Mouse (Mus musculus) c-Kit-positive CD71-positive TER-119-negative erythroid progenitor cells, embryonic 14.5 days (primary cell): ENCODE data around the gene Cyp2d9.
"Not testable (repeated sequence)": the region's sequence is repeated elsewhere in the genome, so short reads cannot be mapped to it uniquely, and the experiment has no call there.

Experiments
- DNase-seq: peaks from one replicate; pipeline ENCODE4 v3.0.0-alpha.2; 2013; ENCODE audit warnings: low read depth

The Cyp2d9 gene

DNA sequence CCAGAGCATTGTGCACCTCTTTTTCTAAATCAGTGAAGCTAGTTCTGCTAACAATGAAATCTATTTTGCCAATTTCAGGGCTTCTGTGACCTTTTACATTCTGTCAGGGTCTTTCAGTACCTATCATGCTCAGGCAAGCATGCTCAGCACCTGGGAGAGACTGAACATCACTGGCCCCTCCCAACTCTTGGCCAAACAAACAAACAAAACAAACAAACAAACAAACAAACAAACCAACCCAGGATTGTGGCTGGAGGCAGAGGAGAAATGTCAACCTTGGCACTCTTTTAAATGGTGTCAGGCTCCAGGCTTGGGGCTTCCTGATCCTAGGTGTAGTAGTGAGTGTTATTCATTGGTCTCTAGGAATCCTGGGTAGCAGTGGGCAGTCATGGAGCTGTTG, at the start of gene Cyp2d9:
TSS of gene Cyp2d9 (plus strand) at position 301 of the 400 bp plus-strand sequence.
- DNase-seq, result no peak

DNA sequence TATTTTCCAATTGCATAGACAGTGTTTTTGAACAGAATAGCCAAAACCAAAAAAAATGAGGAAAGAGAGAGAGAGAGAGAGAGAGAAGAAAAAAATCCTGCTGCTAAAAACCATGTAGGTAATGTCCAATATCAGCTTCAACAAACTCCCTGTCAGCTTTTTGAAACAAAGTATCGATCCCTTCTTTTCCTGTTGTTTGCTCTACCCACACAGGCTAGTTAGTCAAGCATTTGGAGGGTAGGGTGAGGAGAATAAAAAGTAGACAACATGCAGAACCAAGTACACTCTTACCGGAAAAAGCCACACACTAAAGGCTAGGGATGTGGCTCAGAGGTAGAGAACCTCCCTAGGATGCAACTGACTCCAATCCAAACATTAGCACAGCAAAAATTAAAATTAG, 47.5 kb upstream of the Cyp2d9 start:
- DNase-seq, result no peak

- DNase-seq, result not testable (repeated sequence)
Measured at GRCm38 (mm10) chr15:82389916-82390315, 43.3 kb upstream of the Cyp2d9 start.

- not testable (repeated sequence) for DNase-seq
Measured at GRCm38 (mm10) chr15:82393922-82394321, 39.3 kb upstream of the Cyp2d9 start, which contains the start of gene Cyp2d11. TSS of gene Cyp2d11 (minus strand) at chr15:82394022.

GRCm38 (mm10) chr15:82395955-82396354, 37.3 kb upstream of the Cyp2d9 start:
- not testable (repeated sequence) for DNase-seq

- DNase-seq, result no peak
Measured at GRCm38 (mm10) chr15:82401516-82401915, 31.7 kb upstream of the Cyp2d9 start.

- no peak for DNase-seq
Measured at GRCm38 (mm10) chr15:82402106-82402505, 31.1 kb upstream of the Cyp2d9 start.

DNA sequence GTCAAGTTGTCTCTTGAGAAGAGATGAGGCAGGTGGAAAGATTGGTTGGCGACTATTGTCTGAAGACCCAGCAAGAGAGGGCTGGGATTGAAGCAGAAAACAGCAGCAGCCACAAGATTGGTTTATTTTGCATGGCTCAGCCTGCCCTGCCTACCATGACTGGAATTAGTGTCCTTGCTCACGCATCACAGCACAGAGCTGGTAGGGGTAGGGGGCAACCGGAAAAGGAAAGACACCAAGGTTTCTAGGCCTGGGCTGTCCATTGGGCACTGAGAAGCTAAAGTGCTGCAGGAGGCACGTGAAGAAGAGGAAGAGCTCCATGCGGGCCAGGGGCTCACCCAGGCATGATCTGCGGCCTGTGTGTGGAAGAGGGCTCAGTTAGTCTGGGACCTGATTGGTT, 30.5 kb upstream of the Cyp2d9 start:
- DNase-seq, result no peak

DNA sequence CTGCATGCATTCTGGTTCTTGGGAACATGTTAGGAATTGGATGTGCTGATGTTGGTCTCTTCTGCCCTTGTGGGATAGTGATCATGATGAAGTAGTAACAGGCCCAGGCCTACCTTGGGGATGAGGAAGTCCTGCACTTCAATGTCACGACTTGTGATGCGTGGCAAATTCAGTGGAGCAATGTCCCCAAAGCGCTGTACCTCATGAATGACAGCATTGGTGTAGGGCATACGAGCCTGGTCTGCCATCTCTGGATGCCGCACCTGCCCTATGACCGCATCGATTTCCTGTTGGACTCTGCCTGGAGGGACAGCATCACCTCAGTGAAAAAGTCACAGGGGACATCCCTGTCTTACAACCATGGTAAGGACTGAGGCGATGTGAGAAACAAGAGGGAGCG, 29.6 kb upstream of the Cyp2d9 start:
- DNase-seq, result no peak

GRCm38 (mm10) chr15:82404163-82404562, 29.1 kb upstream of the Cyp2d9 start:
- no peak for DNase-seq

DNA sequence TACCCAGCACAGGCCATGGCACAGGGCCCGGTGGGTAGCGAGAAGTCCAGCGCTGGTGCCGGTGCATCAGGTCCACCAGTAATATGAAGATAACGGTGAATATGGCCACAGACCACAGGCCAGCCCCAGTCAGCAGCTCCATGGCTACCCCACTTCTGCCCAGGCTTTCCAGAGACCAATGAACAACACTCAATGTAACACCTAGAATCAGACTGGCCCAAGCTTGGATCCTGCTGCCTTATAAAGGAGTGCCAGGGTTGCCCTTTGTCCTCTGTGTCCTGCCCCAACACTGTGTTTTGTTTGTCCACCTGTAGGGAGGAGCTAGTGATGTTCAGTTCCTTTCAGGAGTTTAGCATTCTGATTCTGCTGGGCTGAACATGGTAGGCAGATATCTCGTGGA, 26.3 kb upstream of the Cyp2d9 start, which contains the start of gene Cyp2d10:
TSS of gene Cyp2d10 (minus strand) at position 215 of the 400 bp plus-strand sequence.
- no peak for DNase-seq

GRCm38 (mm10) chr15:82407536-82407935, 25.7 kb upstream of the Cyp2d9 start:
- no peak for DNase-seq

DNA sequence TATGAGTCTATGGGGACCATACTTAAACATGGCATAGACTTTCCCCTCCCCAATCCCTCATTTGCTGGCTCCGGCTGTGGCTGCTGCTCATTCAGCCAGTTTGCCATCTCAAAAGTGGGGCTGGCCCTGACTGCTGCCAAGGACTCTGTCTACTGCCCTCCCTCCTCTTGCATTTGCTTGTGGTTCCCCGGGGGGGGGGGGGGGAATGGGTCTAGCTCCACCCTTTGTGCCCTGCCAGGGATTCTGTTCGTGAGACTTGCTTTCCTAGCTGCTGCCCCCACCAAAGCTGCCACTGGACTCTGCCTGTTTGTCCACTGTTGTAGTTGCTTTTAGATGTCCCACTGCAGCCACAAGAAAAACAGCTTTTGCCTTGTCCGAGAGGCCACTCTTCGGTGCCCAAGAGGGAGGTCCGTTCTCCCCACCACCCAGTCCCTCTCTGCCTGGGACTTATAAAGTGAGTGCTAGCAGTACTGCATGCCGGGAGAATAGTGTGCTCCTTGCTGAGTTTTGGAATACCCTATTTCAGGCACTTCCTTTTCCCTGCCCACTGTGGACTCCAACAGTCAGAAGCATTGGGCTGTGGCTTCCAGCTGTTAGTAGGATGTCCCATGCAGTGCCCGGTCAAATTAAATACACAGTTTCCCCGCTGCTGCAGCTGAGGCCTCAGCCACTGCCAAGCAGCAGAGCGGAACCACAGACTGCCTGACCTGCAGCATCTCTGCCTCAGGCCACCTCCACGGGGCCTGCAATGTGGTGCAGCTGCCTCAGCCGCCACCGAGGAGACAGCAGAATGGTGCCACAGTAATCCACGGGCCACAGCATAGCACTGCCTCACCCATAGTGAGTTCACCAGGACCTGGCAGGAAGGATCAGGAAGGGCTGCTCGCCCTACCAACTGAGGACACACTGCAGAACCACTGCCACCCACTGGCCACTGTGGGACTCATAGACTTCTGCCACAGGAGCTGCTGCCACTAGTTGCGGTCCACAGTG, 16.1 kb upstream of the Cyp2d9 start:
- DNase-seq, result peak; percentile 10

- DNase-seq, result no peak
Measured at GRCm38 (mm10) chr15:82418616-82419015, 14.6 kb upstream of the Cyp2d9 start.

DNA sequence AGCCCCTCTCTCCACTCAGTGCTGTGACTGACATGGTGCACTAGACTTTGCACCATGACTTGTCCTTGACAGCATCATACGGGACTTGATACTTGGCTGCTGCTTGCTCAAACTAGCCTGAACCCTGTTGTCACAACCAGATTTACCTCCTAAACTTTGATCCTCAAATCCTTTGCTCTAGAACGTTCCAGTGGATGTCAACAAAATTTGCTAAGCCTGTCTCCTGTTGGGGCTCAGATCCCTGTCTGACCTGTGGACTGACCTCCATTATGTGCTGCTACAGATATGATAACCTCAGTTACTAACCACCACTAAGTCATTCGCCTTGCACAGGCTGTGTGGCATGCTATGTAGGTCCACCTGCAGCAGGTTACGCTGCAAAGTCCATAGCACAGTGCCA, 10.3 kb upstream of the Cyp2d9 start:
- no peak for DNase-seq

DNA sequence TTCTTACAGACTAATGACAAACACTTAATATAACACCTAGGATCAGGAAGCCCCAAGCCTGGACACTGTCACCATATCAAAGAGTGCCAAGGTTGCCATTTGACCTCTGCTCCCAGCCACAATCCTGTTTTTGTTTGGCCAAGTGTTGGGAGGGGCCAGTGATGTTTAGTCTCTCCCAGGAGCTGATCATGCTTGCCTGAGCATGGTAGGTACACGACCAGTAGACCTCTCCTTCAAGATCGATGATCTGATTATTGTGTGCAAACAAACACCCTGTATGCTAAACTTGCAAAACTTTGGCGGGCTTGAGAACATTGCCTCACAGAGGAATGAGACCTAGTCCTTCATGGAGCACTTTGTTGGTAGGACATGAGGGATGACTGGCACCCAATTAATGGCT, 9.8 kb upstream of the Cyp2d9 start:
- no peak for DNase-seq

- no peak for DNase-seq
Measured at GRCm38 (mm10) chr15:82433621-82434020, 384 bp downstream of the Cyp2d9 start.

- no peak for DNase-seq
Measured at GRCm38 (mm10) chr15:82434541-82434940, 1.3 kb downstream of the Cyp2d9 start.

GRCm38 (mm10) chr15:82435011-82435410, 1.8 kb downstream of the Cyp2d9 start:
- DNase-seq, result no peak

DNA sequence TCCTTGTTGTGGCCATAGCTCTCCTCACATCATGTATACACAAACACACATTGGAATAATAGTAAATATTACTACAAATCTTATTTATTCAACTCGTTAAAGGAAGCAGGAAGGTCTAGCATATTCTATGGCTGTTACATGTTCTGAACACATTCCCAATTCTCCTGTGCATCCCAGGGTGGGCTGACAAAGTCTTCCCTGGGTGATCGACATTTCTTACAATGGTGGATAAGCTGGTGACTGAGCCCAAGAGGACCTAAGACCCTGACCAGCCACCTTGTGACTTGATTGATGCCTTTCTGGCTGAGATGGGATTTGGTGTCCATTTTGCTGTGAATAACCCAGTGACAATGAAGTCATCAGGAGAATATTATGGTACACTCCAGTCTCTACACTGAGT, 2.4 kb downstream of the Cyp2d9 start:
- DNase-seq, result no peak

- DNase-seq, result no peak
Measured at GRCm38 (mm10) chr15:82437975-82438617, 4.9 kb downstream of the Cyp2d9 start.

- DNase-seq, result no peak
Measured at GRCm38 (mm10) chr15:82443658-82444057, 10.4 kb downstream of the Cyp2d9 start.

DNA sequence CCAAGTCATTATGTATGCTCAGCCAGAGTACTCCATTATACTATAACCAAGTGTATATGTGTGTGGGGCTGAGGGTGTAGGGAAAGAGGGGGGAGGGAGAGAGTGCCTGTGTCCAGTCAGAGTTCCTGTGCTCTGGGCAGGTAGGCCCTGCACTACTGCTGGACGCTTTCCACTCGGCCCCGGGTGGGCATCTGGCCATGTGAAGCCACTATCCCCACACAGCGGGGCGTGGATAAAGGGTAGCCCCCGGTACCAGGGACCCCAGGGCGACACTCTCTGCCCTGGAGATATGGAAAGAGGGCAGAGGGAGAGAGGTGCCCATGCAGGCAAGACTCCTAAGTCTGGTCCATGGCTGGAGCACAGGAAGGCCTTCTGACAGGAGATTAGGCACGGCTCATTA, 12.0 kb downstream of the Cyp2d9 start:
- DNase-seq, result no peak
